Mouse (Mus musculus): ENCODE results near the gene Jakmip3. TPM values are rescaled to one million over a fixed set of nuclear protein-coding genes. Genes with fewer than 3 reads are reported as not detected.

Gene Jakmip3
- polyA plus RNA-seq (2015; fragmentation: Nextera tagmentation; extraction: Ambion mirVana), result 10.3 and 12.7 TPM in 2 replicates

GRCm38 (mm10) chr7:138940612-138941461 is at the start of gene Jakmip3:
TSS of gene Jakmip3 (plus strand) at chr7:138940730.
- ATAC-seq (ENCODE audit: low FRiP score, low read depth), result peak; percentile 72
- Histone ChIP-seq H3K4me1 (replicated peaks) (peaks cover 21% of the 10 kb centered on the region), H3K4me2 (peak within 1 kb of the TSS; percentile 85), H3K9me3 (no peaks in the 10 kb centered on the region), H3K27me3 (peaks cover 47% of the 10 kb centered on the region), H3K36me3 (no peaks in the 10 kb centered on the region), H3K9ac (peak within 1 kb of the TSS; percentile 78), H3K27ac (replicated peaks) (peak within 1 kb of the TSS; percentile 92), H3K4me3 (peak within 1 kb of the TSS; percentile 77)
- under 1% methylated on average over 77 of the region's 78 CpGs for WGBS

DNA sequence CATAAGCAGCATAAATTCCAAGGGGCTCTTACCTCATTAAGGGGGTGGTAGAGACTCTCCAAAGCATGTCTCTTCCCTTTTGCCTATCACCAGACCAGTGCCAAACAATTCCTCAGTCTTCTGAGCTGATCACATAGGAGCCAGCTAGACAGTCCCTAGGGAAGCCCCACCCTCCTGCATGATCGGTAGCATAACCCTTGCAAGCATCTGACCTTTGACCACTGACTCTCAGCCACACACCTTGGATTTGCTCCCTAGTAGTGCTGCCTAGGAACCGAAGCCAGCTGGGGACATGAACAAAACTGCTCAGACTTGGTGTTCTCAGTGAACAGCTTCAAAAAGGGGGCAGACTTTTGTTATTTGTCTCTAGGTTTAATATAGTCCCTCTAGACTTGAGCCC is 42.4 kb upstream of the Jakmip3 start:
- no peaks in the 10 kb centered on the region for H3K27me3 ChIP-seq
- 77% methylated on average over 2 of the region's 2 CpGs for WGBS
- no peak overlapping the region for H3K9ac ChIP-seq
- H3K4me3 ChIP-seq, result no peak overlapping the region
- no peak overlapping the region for H3K4me2 ChIP-seq
- no peak overlapping the region for H3K27ac ChIP-seq (replicated peaks)
- H3K36me3 ChIP-seq, result peaks cover 30% of the 10 kb centered on the region
- no peaks in the 10 kb centered on the region for H3K9me3 ChIP-seq
- H3K4me1 ChIP-seq (replicated peaks), result no peaks in the 10 kb centered on the region
- ATAC-seq (ENCODE audit: low FRiP score, low read depth), result no peak

DNA sequence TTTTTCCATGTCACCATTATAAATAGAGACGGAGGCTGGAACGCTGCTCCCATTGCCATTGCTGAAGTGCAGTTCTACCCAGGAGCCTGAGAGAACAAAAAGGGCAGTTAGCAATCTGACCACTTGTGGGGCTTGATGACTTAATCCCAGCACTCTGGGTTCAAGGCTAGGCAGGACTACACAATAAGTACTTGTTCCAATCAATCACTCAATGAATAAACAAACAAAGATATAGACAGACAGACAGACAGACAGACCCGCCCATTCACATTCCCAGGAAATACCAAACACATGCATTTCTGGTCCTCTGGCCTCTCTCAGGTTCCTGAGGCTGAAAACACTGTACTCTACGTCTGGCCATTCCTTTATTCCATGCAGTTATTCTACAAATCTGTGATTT is 41.8 kb upstream of the Jakmip3 start:
- Histone ChIP-seq H3K4me2 (no peak overlapping the region), H3K4me1 (replicated peaks) (no peaks in the 10 kb centered on the region), H3K27ac (replicated peaks) (no peak overlapping the region), H3K9me3 (no peaks in the 10 kb centered on the region), H3K36me3 (peaks cover 26% of the 10 kb centered on the region), H3K27me3 (no peaks in the 10 kb centered on the region), H3K9ac (no peak overlapping the region), H3K4me3 (no peak overlapping the region)
- WGBS, result 88% methylated on average over 4 of the region's 4 CpGs
- ATAC-seq (ENCODE audit: low FRiP score, low read depth), result no peak

GRCm38 (mm10) chr7:138903886-138904435 is 36.6 kb upstream of the Jakmip3 start:
- H3K4me3 ChIP-seq, result no peak overlapping the region
- H3K27me3 ChIP-seq, result no peaks in the 10 kb centered on the region
- H3K9ac ChIP-seq, result no peak overlapping the region
- no peaks in the 10 kb centered on the region for H3K9me3 ChIP-seq
- no peak for ATAC-seq (ENCODE audit: low FRiP score, low read depth)
- no peak overlapping the region for H3K27ac ChIP-seq (replicated peaks)
- no peaks in the 10 kb centered on the region for H3K36me3 ChIP-seq
- H3K4me1 ChIP-seq (replicated peaks), result peaks cover 25% of the 10 kb centered on the region
- WGBS, result 75% methylated on average over 7 of the region's 7 CpGs
- H3K4me2 ChIP-seq, result no peak overlapping the region

GRCm38 (mm10) chr7:138906441-138906840 is 34.1 kb upstream of the Jakmip3 start:
- Histone ChIP-seq H3K4me3 (0 out of 2 replicates have a peak overlapping the region, but pooled peaks have one; percentile 16), H3K4me1 (replicated peaks) (peaks cover 37% of the 10 kb centered on the region), H3K9me3 (no peaks in the 10 kb centered on the region), H3K9ac (no peak overlapping the region), H3K36me3 (no peaks in the 10 kb centered on the region), H3K27me3 (peaks cover 6% of the 10 kb centered on the region; the same call in 1 of the 2 replicates), H3K27ac (replicated peaks) (no peak overlapping the region), H3K4me2 (peak overlapping the region; percentile 45)
- WGBS, result 90% methylated on average over 1 of the region's 1 CpGs
- no peak for ATAC-seq (ENCODE audit: low FRiP score, low read depth)

GRCm38 (mm10) chr7:138907043-138907442 is 33.5 kb upstream of the Jakmip3 start:
- no peak for ATAC-seq (ENCODE audit: low FRiP score, low read depth)
- H3K27ac ChIP-seq (replicated peaks), result no peak overlapping the region
- H3K4me2 ChIP-seq, result peak overlapping the region; percentile 45
- 12% methylated on average over 7 of the region's 7 CpGs for WGBS
- no peaks in the 10 kb centered on the region for H3K36me3 ChIP-seq
- peak overlapping the region; percentile 16; the same call in 1 of the 2 replicates for H3K4me3 ChIP-seq
- H3K9me3 ChIP-seq, result no peaks in the 10 kb centered on the region
- H3K9ac ChIP-seq, result peak overlapping the region; percentile 27
- H3K4me1 ChIP-seq (replicated peaks), result peaks cover 37% of the 10 kb centered on the region
- peaks cover 8% of the 10 kb centered on the region; the same call in 1 of the 2 replicates for H3K27me3 ChIP-seq

DNA sequence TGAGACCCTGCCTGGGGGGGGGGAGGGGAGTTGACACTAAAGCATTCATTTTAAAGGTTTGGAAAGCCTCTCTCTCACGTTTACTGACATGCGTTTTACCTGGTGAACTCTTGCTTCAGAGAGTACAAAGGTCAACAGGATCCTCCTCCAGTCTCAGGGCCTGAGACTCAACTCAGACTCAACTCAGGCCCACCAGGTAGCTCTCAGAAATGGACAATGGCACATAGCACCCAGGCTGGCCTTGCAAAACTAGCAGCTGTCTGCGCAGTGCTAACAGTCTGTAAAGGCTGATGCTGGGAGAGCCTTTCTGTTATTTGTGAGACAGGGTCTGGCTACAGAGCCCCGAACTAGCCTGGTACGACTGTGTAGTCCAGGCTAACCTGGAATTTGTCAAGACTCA is 32.6 kb upstream of the Jakmip3 start:
- Histone ChIP-seq H3K36me3 (no peaks in the 10 kb centered on the region), H3K9ac (no peak overlapping the region), H3K27me3 (peaks cover 8% of the 10 kb centered on the region; the same call in 1 of the 2 replicates), H3K4me2 (peak overlapping the region; percentile 73), H3K4me1 (replicated peaks) (peaks cover 37% of the 10 kb centered on the region), H3K4me3 (0 out of 2 replicates have a peak overlapping the region, but pooled peaks have one; percentile 4), H3K9me3 (no peaks in the 10 kb centered on the region), H3K27ac (replicated peaks) (no peak overlapping the region)
- no peak for ATAC-seq (ENCODE audit: low FRiP score, low read depth)
- 64% methylated on average over 5 of the region's 5 CpGs for WGBS

- no peak for ATAC-seq (ENCODE audit: low FRiP score, low read depth)
- WGBS, result 6% methylated on average over 10 of the region's 10 CpGs
These were observed 31.7 kb upstream of the Jakmip3 start for GRCm38 (mm10) chr7:138908768-138909276.

DNA sequence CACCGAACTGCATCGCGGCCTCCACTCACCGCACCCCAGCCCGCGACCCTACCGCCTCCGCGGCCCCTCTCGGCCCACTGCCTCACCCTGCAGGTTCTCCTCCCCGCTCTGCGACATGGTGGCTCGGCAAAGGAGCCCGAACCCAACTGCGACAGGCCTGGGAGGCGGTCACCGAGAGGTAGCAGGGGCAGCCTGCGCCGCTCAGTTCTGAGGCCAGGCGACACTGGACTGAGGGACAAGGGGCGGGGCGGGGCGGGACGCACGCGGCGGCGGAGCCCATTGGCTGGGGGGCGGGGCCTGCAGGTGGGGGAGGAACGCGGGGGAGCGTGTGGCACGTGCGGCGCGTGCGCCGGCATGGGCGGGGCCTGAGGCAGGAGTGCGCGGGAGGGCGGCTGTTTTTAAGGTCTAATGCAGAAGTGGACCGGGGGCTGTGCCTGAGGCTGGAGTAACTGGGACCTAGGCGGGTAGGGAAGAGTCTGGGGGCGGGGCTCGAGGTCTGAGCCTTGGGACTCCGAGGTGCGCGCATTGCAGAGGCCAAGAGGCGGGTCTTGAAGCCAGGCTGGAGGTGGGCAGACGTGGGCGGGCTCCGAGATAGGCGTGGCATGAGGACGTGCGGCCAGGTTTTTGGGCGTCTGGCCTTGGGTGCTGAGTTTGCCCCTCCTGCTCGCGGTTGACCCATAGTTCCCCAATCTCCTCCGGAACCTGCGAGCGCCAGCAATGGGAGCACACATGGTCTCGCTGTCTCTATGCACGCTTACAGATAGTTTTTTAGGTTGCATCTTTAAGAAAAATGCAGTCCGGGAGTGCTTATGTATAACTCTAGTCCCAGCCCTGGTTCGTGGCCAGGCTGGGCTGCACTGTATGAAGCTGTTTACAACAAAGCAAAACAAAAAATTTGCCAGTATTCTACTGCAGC is 31.0 kb upstream of the Jakmip3 start, which contains the start of gene Bnip3:
Gene Bnip3 (minus strand): TSS at position 243 of the 916 bp plus-strand sequence.
- Histone ChIP-seq H3K4me3 (peak within 1 kb of the TSS; percentile 86), H3K27me3 (peaks cover 8% of the 10 kb centered on the region; the same call in 1 of the 2 replicates), H3K4me2 (peak within 1 kb of the TSS; percentile 73), H3K9me3 (no peaks in the 10 kb centered on the region), H3K36me3 (no peaks in the 10 kb centered on the region), H3K9ac (peak within 1 kb of the TSS; percentile 92), H3K4me1 (replicated peaks) (peaks cover 37% of the 10 kb centered on the region), H3K27ac (replicated peaks) (peak within 1 kb of the TSS; percentile 78)
- WGBS, result under 1% methylated on average over 62 of the region's 66 CpGs
- ATAC-seq (ENCODE audit: low FRiP score, low read depth), result peak; percentile 96

More at GRCm38 (mm10) chr7:138908768-138909276, 31.7 kb upstream of the Jakmip3 start:
- peaks cover 8% of the 10 kb centered on the region; the same call in 1 of the 2 replicates for H3K27me3 ChIP-seq
- peaks cover 37% of the 10 kb centered on the region for H3K4me1 ChIP-seq (replicated peaks)
- H3K4me2 ChIP-seq, result peak overlapping the region; percentile 73
- H3K27ac ChIP-seq (replicated peaks), result peak overlapping the region; percentile 75
- H3K9me3 ChIP-seq, result no peaks in the 10 kb centered on the region
- H3K36me3 ChIP-seq, result no peaks in the 10 kb centered on the region
- peak overlapping the region; percentile 86 for H3K4me3 ChIP-seq
- peak overlapping the region; percentile 92 for H3K9ac ChIP-seq

- peaks cover 8% of the 10 kb centered on the region; the same call in 1 of the 2 replicates for H3K27me3 ChIP-seq
- H3K36me3 ChIP-seq, result no peaks in the 10 kb centered on the region
- no peaks in the 10 kb centered on the region for H3K9me3 ChIP-seq
- H3K4me3 ChIP-seq, result peak overlapping the region; percentile 86
- peaks cover 37% of the 10 kb centered on the region for H3K4me1 ChIP-seq (replicated peaks)
- peak overlapping the region; percentile 92 for H3K9ac ChIP-seq
- peak overlapping the region; percentile 73 for H3K4me2 ChIP-seq
- ATAC-seq (ENCODE audit: low FRiP score, low read depth), result no peak
- WGBS, result 27% methylated on average over 7 of the region's 7 CpGs
- H3K27ac ChIP-seq (replicated peaks), result peak overlapping the region; percentile 78
These were observed 30.4 kb upstream of the Jakmip3 start for GRCm38 (mm10) chr7:138910193-138910562.

- H3K27ac ChIP-seq (replicated peaks), result no peak overlapping the region
- H3K36me3 ChIP-seq, result no peaks in the 10 kb centered on the region
- H3K4me3 ChIP-seq, result no peak overlapping the region
- H3K9ac ChIP-seq, result no peak overlapping the region
- 86% methylated on average over 3 of the region's 3 CpGs for WGBS
- H3K4me2 ChIP-seq, result no peak overlapping the region
- peaks cover 8% of the 10 kb centered on the region; the same call in 1 of the 2 replicates for H3K27me3 ChIP-seq
- ATAC-seq (ENCODE audit: low FRiP score, low read depth), result no peak
- H3K4me1 ChIP-seq (replicated peaks), result peaks cover 14% of the 10 kb centered on the region
- H3K9me3 ChIP-seq, result no peaks in the 10 kb centered on the region
These were observed 26.9 kb upstream of the Jakmip3 start for GRCm38 (mm10) chr7:138913616-138914015.

Measured in hindbrain, embryonic 15.5 days (tissue).